In genomic region chr10:24437177-24437576, GRCm38 (mm10) we compare ENCODE assay signal across 16 mouse cellular contexts.
DNase-seq lines count a peak whose midpoint lies in the region; ATAC-seq and TF ChIP-seq lines count a peak whose summit lies in the region.
"Had no signal": no experiment of that assay in that cellular context is flagged by ENCODE, and none has a peak within 500 bp of the region (broad histone marks: within the 10 kb centered on the region; RNA-seq: fewer than 3 reads in every experiment).

No protein-coding gene starts in this region.

- no peak overlapping the region for H3K9ac ChIP-seq in forebrain, embryonic 15.5 days (replicated peaks)
- no peak overlapping the region for H3K9ac ChIP-seq in forebrain, embryonic 11.5 days (ENCODE audit: low read length)

- no peak overlapping the region for H3K4me2 ChIP-seq in forebrain, embryonic 15.5 days (replicated peaks)
- H3K4me2 ChIP-seq in forebrain, embryonic 11.5 days (ENCODE audit: low read depth, low read length, severe bottlenecking) = no peak overlapping the region

- no peak for TF ChIP-seq CTCF in left cerebral cortex, adult 2 months (IDR thresholded peaks at IDR 0.05)
- TF ChIP-seq CTCF in brain, embryonic 14.5 days (IDR thresholded peaks at IDR 0.05; ENCODE audit: borderline replicate concordance, extremely low read depth, insufficient read depth, insufficient read length) = no peak

- ATAC-seq in forebrain, embryonic 15.5 days (replicated peaks) = peak; percentile 57; the same call in 1 of the 2 replicates
- ATAC-seq in forebrain, embryonic 11.5 days (replicated peaks; ENCODE audit: low FRiP score) = no peak
- ATAC-seq: intestine, embryonic 16.5 days; lung, postnatal 0 days had no signal

- no peaks in the 10 kb centered on the region for H3K36me3 ChIP-seq in forebrain, embryonic 15.5 days
- H3K36me3 ChIP-seq in forebrain, embryonic 11.5 days (ENCODE audit: control insufficient read depth, insufficient read depth, low read length) = no peaks in the 10 kb centered on the region
- H3K36me3 ChIP-seq: midbrain, embryonic 10.5 days had no signal

- no peak for DNase-seq in forebrain, embryonic 11.5 days (ENCODE audit: low spot score)
- peak; percentile 36 to 66 for DNase-seq in left cerebral cortex, postnatal 25 days (ENCODE audit: low spot score in 2 of 2)
- no peak for DNase-seq in left cerebral cortex, adult 2 months (ENCODE audit: extremely low spot score in 1 of 2, low spot score in 2 of 2)
- peak; percentile 47 for DNase-seq in brain, embryonic 14.5 days (ENCODE audit: low read depth)
- DNase-seq in left cerebral cortex, postnatal 36 days (ENCODE audit: low spot score in 2 of 2) = peak; percentile 10 to 32
- no peak for DNase-seq in adrenal gland, adult 18-20 months (ENCODE audit: low spot score in 2 of 2)
- DNase-seq in adrenal gland, adult (ENCODE audit: inconsistent age in 2 of 2, low spot score in 1 of 2) = no peak
- DNase-seq: cerebellum, adult 9-10 months; heart, adult 18-20 months; heart, postnatal 10 days; kidney, postnatal 14 days; thymus, postnatal 25 days had no signal

- intact Hi-C loops in left cerebral cortex, postnatal 25 days (cut with DNase I) = no loop called here
- intact Hi-C loops in left cerebral cortex, adult 2 months (cut with DNase I) = no loop called here
- intact Hi-C loops in left cerebral cortex, postnatal 36 days (cut with DNase I) = no loop called here

- H3K4me3 ChIP-seq in forebrain, embryonic 15.5 days = no peak overlapping the region
- no peak overlapping the region for H3K4me3 ChIP-seq in forebrain, embryonic 11.5 days (ENCODE audit: low read depth, low read length)
- no peak overlapping the region for H3K4me3 ChIP-seq in left cerebral cortex, adult 2 months
- H3K4me3 ChIP-seq: midbrain, embryonic 10.5 days had no signal

- H3K27ac ChIP-seq in forebrain, embryonic 15.5 days (replicated peaks) = no peak overlapping the region
- no peak overlapping the region for H3K27ac ChIP-seq in forebrain, embryonic 11.5 days (ENCODE audit: low read depth, low read length)
- no peak overlapping the region for H3K27ac ChIP-seq in left cerebral cortex, adult 2 months
- H3K27ac ChIP-seq: midbrain, embryonic 10.5 days had no signal

- WGBS in forebrain, embryonic 15.5 days = 58% methylated on average over 2 of the region's 2 CpGs
- WGBS in forebrain, embryonic 11.5 days = 86% methylated on average over 2 of the region's 2 CpGs

- H3K4me1 ChIP-seq in forebrain, embryonic 15.5 days = no peaks in the 10 kb centered on the region
- no peaks in the 10 kb centered on the region for H3K4me1 ChIP-seq in forebrain, embryonic 11.5 days (replicated peaks; ENCODE audit: control insufficient read depth, insufficient read depth, low read length)
- H3K4me1 ChIP-seq: midbrain, embryonic 10.5 days had no signal

- no peaks in the 10 kb centered on the region for H3K9me3 ChIP-seq in forebrain, embryonic 15.5 days
- no peaks in the 10 kb centered on the region for H3K9me3 ChIP-seq in forebrain, embryonic 11.5 days (ENCODE audit: control insufficient read depth, low read length)
- H3K9me3 ChIP-seq: midbrain, embryonic 10.5 days had no signal

- H3K27me3 ChIP-seq in forebrain, embryonic 15.5 days = no peaks in the 10 kb centered on the region
- H3K27me3 ChIP-seq in forebrain, embryonic 11.5 days (ENCODE audit: control insufficient read depth, insufficient read depth, low read length) = no peaks in the 10 kb centered on the region

- no peak for TF ChIP-seq POLR2A in brain, embryonic 14.5 days (IDR thresholded peaks at IDR 0.05; ENCODE audit: borderline replicate concordance, extremely low read depth, insufficient read depth, insufficient read length, poor library complexity, severe bottlenecking)

Comparison
In these comparisons a context has a peak if more than half of its experiments do, and no peak if none do; other contexts are left out.
1. DNase-seq: peak in left cerebral cortex, postnatal 25 days (2 of 2), brain, embryonic 14.5 days (single experiment) and left cerebral cortex, postnatal 36 days (2 of 2); none in forebrain, embryonic 11.5 days (single experiment), left cerebral cortex, adult 2 months (0 of 2), adrenal gland, adult 18-20 months (0 of 2) and adrenal gland, adult (0 of 2).